ENCODE assay signal across 10 mouse cellular contexts in genomic region chr4:49285340-49286196, GRCm38 (mm10).
DNase-seq lines count a peak whose midpoint lies in the region; ATAC-seq and TF ChIP-seq lines count a peak whose summit lies in the region.
"Had no signal": no experiment of that assay in that cellular context is flagged by ENCODE, and none has a peak within 500 bp of the region (broad histone marks: within the 10 kb centered on the region; RNA-seq: fewer than 3 reads in every experiment).

No protein-coding gene starts in this region.

- ATAC-seq in embryonic facial prominence, embryonic 11.5 days (replicated peaks; ENCODE audit: insufficient number of reproducible peaks, low FRiP score, low TSS enrichment, low read depth), result peak; percentile 44; the same call in 1 of the 2 replicates
- peak; percentile 74 for ATAC-seq in midbrain, embryonic 12.5 days (ENCODE audit: low FRiP score, low read depth)

- no peak for TF ChIP-seq CTCF in kidney, adult 2 months (conservative IDR thresholded peaks at IDR 0.05; ENCODE audit: insufficient read depth, insufficient read length, low read depth, low read length)
- TF ChIP-seq CTCF in bone marrow, adult 2 months (IDR thresholded peaks at IDR 0.05; ENCODE audit: control insufficient read depth, insufficient read depth, low read length), result no peak

- H3K27me3 ChIP-seq in kidney, adult 2 months (replicated peaks; ENCODE audit: control insufficient read depth, insufficient read depth, low read length), result no peaks in the 10 kb centered on the region
- H3K27me3 ChIP-seq in embryonic facial prominence, embryonic 11.5 days (ENCODE audit: control insufficient read depth, insufficient read depth, low read length), result no peaks in the 10 kb centered on the region
- no peaks in the 10 kb centered on the region for H3K27me3 ChIP-seq in midbrain, embryonic 12.5 days

- H3K9me3 ChIP-seq in embryonic facial prominence, embryonic 11.5 days (replicated peaks; ENCODE audit: control insufficient read depth, low read length), result no peaks in the 10 kb centered on the region
- no peaks in the 10 kb centered on the region for H3K9me3 ChIP-seq in midbrain, embryonic 12.5 days

- no peak overlapping the region for H3K27ac ChIP-seq in kidney, adult 2 months (ENCODE audit: insufficient read depth, low read depth, low read length)
- H3K27ac ChIP-seq in bone marrow, adult 2 months (ENCODE audit: control insufficient read depth, insufficient read depth, low read depth, low read length, poor library complexity), result peak overlapping the region; percentile 28; the same call in 1 of the 2 replicates
- H3K27ac ChIP-seq in embryonic facial prominence, embryonic 11.5 days (replicated peaks; ENCODE audit: low read depth, low read length), result no peak overlapping the region
- H3K27ac ChIP-seq in midbrain, embryonic 12.5 days (replicated peaks), result peak overlapping the region; percentile 42

- H3K4me1 ChIP-seq in kidney, adult 2 months (ENCODE audit: control insufficient read depth, insufficient read depth, low read length), result no peaks in the 10 kb centered on the region
- H3K4me1 ChIP-seq in bone marrow, adult 2 months (ENCODE audit: control insufficient read depth, insufficient read depth, low read length), result no peaks in the 10 kb centered on the region
- no peaks in the 10 kb centered on the region for H3K4me1 ChIP-seq in embryonic facial prominence, embryonic 11.5 days (ENCODE audit: control insufficient read depth, insufficient read depth, low read length)
- H3K4me1 ChIP-seq in midbrain, embryonic 12.5 days, result peaks cover 9% of the 10 kb centered on the region; the same call in 1 of the 2 replicates

- H3K9ac ChIP-seq in embryonic facial prominence, embryonic 11.5 days (replicated peaks; ENCODE audit: low read length), result no peak overlapping the region
- H3K9ac ChIP-seq in midbrain, embryonic 12.5 days (replicated peaks), result no peak overlapping the region

- H3K4me3 ChIP-seq in kidney, adult 2 months (ENCODE audit: insufficient read depth, low read depth, low read length), result no peak overlapping the region
- no peak overlapping the region for H3K4me3 ChIP-seq in bone marrow, adult 2 months (replicated peaks; ENCODE audit: control insufficient read depth, low read depth, low read length)
- no peak overlapping the region for H3K4me3 ChIP-seq in embryonic facial prominence, embryonic 11.5 days (ENCODE audit: low read depth, low read length)
- no peak overlapping the region for H3K4me3 ChIP-seq in midbrain, embryonic 12.5 days

- peak; percentile 11 for DNase-seq in kidney, postnatal 14 days
- no peak for DNase-seq in kidney, adult 2 months
- peak; percentile 41 for DNase-seq in embryonic facial prominence, embryonic 11.5 days (ENCODE audit: low spot score)
- DNase-seq in right cerebral cortex, adult 2 months (ENCODE audit: low spot score in 2 of 2), result no peak
- DNase-seq in layer of hippocampus, postnatal 25 days (ENCODE audit: extremely low spot score in 1 of 2, low spot score in 1 of 2), result no peak
- DNase-seq in gastrocnemius, adult 8-10 months (ENCODE audit: low spot score in 2 of 2), result no peak
- DNase-seq: lung, adult 18-20 months; thymus, postnatal 25 days had no signal

- no peak for TF ChIP-seq POLR2A in kidney, adult 2 months (IDR thresholded peaks at IDR 0.05; ENCODE audit: low read depth, low read length)
- TF ChIP-seq POLR2A in bone marrow, adult 2 months (IDR thresholded peaks at IDR 0.05; ENCODE audit: borderline replicate concordance, control insufficient read depth, low read depth, low read length), result no peak

- H3K36me3 ChIP-seq in kidney, adult 2 months (ENCODE audit: control insufficient read depth, insufficient read depth, low read length), result no peaks in the 10 kb centered on the region
- no peaks in the 10 kb centered on the region for H3K36me3 ChIP-seq in embryonic facial prominence, embryonic 11.5 days (replicated peaks; ENCODE audit: control insufficient read depth, insufficient read depth, low read depth, low read length)
- H3K36me3 ChIP-seq in midbrain, embryonic 12.5 days, result no peaks in the 10 kb centered on the region

- no peak overlapping the region for H3K4me2 ChIP-seq in embryonic facial prominence, embryonic 11.5 days (ENCODE audit: low read depth, low read length)
- H3K4me2 ChIP-seq in midbrain, embryonic 12.5 days (replicated peaks), result no peak overlapping the region

- WGBS in kidney, adult 2 months, result 58% methylated on average over 15 of the region's 15 CpGs
- 55% methylated on average over 15 of the region's 15 CpGs for WGBS in bone marrow, adult 2 months
- 60% methylated on average over 15 of the region's 15 CpGs for WGBS in embryonic facial prominence, embryonic 11.5 days
- 72% methylated on average over 15 of the region's 15 CpGs for WGBS in midbrain, embryonic 12.5 days

Comparison
In these comparisons a context has a peak if more than half of its experiments do, and no peak if none do; other contexts are left out.
1. DNase-seq: peak in kidney, postnatal 14 days (single experiment) and embryonic facial prominence, embryonic 11.5 days (single experiment); none in kidney, adult 2 months (single experiment), right cerebral cortex, adult 2 months (0 of 2), layer of hippocampus, postnatal 25 days (0 of 2) and gastrocnemius, adult 8-10 months (0 of 2).
2. H3K27ac ChIP-seq: peak in bone marrow, adult 2 months (single experiment) and midbrain, embryonic 12.5 days (single experiment); none in kidney, adult 2 months (single experiment) and embryonic facial prominence, embryonic 11.5 days (single experiment).